Mouse (Mus musculus) liver, adult 2 months (tissue): Measurements from ENCODE around the gene S100a3.

Source experiments
- CTCF ChIP-seq: fragments of 200-500 bp; IDR thresholded peaks from 2 replicates; pipeline ENCODE4 v1.5.1; 2011; ENCODE audit warnings: low read depth, low read length, control low read depth
- POLR2A ChIP-seq: fragments of 200-500 bp; IDR thresholded peaks from 2 replicates; pipeline ENCODE4 v1.6.1; 2011; ENCODE audit warnings: low read length, control low read depth; ENCODE audit not compliant: insufficient read depth; ENCODE audit errors: extremely low read depth

GRCm38 (mm10) chr3:90600036-90600435 is 39.7 kb downstream of the S100a3 start:
- TF ChIP-seq CTCF (no peak), POLR2A (no peak)
